Mouse (Mus musculus) retina, adult 2 months (tissue): Measurements from ENCODE around the gene Trim46.
A peak's percentile ranks its signal among the peaks of the same experiment; 100 is the strongest.
"Not testable (repeated sequence)": the region's sequence is repeated elsewhere in the genome, so short reads cannot be mapped to it uniquely, and the experiment has no call there.

ENCODE experiments used
- DNase-seq: peaks from one replicate; pipeline ENCODE4 v3.0.0-alpha.2; 2012; ENCODE audit warnings: low read depth, low spot score

The Trim46 gene

GRCm38 (mm10) chr3:89233562-89234110, 12.5 kb downstream of the Trim46 start:
- no peak for DNase-seq

GRCm38 (mm10) chr3:89232614-89233013, 13.5 kb downstream of the Trim46 start:
- DNase-seq, result no peak

GRCm38 (mm10) chr3:89231772-89232275, 14.3 kb downstream of the Trim46 start:
- DNase-seq, result no peak

GRCm38 (mm10) chr3:89231345-89231744, 14.8 kb downstream of the Trim46 start:
- DNase-seq, result no peak

- no peak for DNase-seq
Measured at GRCm38 (mm10) chr3:89230561-89230960, 15.5 kb downstream of the Trim46 start.

- DNase-seq, result no peak
Measured at GRCm38 (mm10) chr3:89229276-89229675, 16.8 kb downstream of the Trim46 start.

- DNase-seq, result no peak
Measured at GRCm38 (mm10) chr3:89228836-89229235, 17.3 kb downstream of the Trim46 start, which contains the start of gene Muc1. Muc1 (plus strand) TSS chr3:89229057.

GRCm38 (mm10) chr3:89228180-89228549, 17.9 kb downstream of the Trim46 start:
- DNase-seq, result peak; percentile 56

- DNase-seq, result no peak
Measured at GRCm38 (mm10) chr3:89227307-89228179, 18.6 kb downstream of the Trim46 start.

- DNase-seq, result no peak
Measured at GRCm38 (mm10) chr3:89226900-89227299, 19.2 kb downstream of the Trim46 start, which contains the start of gene Mtx1. Mtx1 (minus strand) TSS chr3:89227088.

GRCm38 (mm10) chr3:89226361-89226760, 19.7 kb downstream of the Trim46 start:
- DNase-seq, result no peak

GRCm38 (mm10) chr3:89225918-89226317, 20.2 kb downstream of the Trim46 start:
- DNase-seq, result no peak

- DNase-seq, result no peak
Measured at GRCm38 (mm10) chr3:89225321-89225815, 20.7 kb downstream of the Trim46 start.

GRCm38 (mm10) chr3:89224796-89225195, 21.3 kb downstream of the Trim46 start:
- DNase-seq, result no peak

GRCm38 (mm10) chr3:89221167-89221566, 24.9 kb downstream of the Trim46 start:
- no peak for DNase-seq

- no peak for DNase-seq
Measured at GRCm38 (mm10) chr3:89219546-89219945, 26.6 kb downstream of the Trim46 start.

GRCm38 (mm10) chr3:89218271-89218670, 27.8 kb downstream of the Trim46 start:
- no peak for DNase-seq

GRCm38 (mm10) chr3:89216407-89216806, 29.7 kb downstream of the Trim46 start:
- not testable (repeated sequence) for DNase-seq

GRCm38 (mm10) chr3:89215853-89216252, 30.3 kb downstream of the Trim46 start:
- DNase-seq, result peak; percentile 70

- no peak for DNase-seq
Measured at GRCm38 (mm10) chr3:89214681-89215411, 31.3 kb downstream of the Trim46 start, which contains the start of gene Thbs3. Thbs3 (plus strand) TSS chr3:89215180.

- DNase-seq, result peak; percentile 80
Measured at GRCm38 (mm10) chr3:89213803-89214530, 32.1 kb downstream of the Trim46 start.
